22 mouse cellular contexts compared by ENCODE assay signal in genomic region chr11:60755570-60755969, GRCm38 (mm10). TPM values are rescaled to one million over a fixed set of nuclear protein-coding genes. Genes with fewer than 3 reads are reported as not detected.
DNase-seq lines count a peak whose midpoint lies in the region; ATAC-seq lines count a peak whose summit lies in the region.
"Had no signal": no experiment of that assay in that cellular context is flagged by ENCODE, and none has a peak within 500 bp of the region (broad histone marks: within the 10 kb centered on the region; RNA-seq: fewer than 3 reads in every experiment).

No protein-coding gene starts in this region.

- intact Hi-C loops in left cerebral cortex, postnatal 14 days (cut with DNase I): no loop called here

- no peak for ATAC-seq in megakaryocyte-erythroid progenitor cell, adult 5-6 weeks (replicated peaks; ENCODE audit: low FRiP score, low TSS enrichment, poor library complexity, severe bottlenecking)
- ATAC-seq: activated CD4-positive, CD25-positive, alpha-beta regulatory T cell, adult 4 months; CD4-positive, CD25-positive, alpha-beta regulatory T cell, adult 4 months; forebrain, embryonic 14.5 days; Patski had no signal

- peak; percentile 35 to 48 for DNase-seq in left cerebral cortex, postnatal 14 days (ENCODE audit: low spot score in 2 of 2)
- DNase-seq in left cerebral cortex, adult 8-10 months (ENCODE audit: low spot score in 2 of 2): no peak
- DNase-seq in right cerebral cortex, postnatal 10 days (ENCODE audit: low spot score in 2 of 2): peak; percentile 55 to 65
- DNase-seq in right cerebral cortex, postnatal 4 days: no peak
- peak; percentile 13 for DNase-seq in right cerebral cortex, postnatal 25 days
- no peak for DNase-seq in right cerebral cortex, adult 18-20 months
- DNase-seq: adrenal gland, adult 8-10 months; adrenal gland, postnatal 14 days; adrenal gland, postnatal 36 days; B cell, adult 2 months; cerebellum, adult 11 months; cerebellum, adult 18-20 months; cerebellum, adult 8-10 months; cerebellum, adult 9-11 months; cerebellum, postnatal 14 days; cerebellum, postnatal 36 days; embryo, embryonic 11 days had no signal

RNA-seq across cellular contexts. Expression of gene Top3a, which starts 21.6 kb away (rescaled TPM):
- total RNA-seq in left cerebral cortex, postnatal 14 days (2021): 1 to 10 TPM; 3.4 to 3.9 TPM
- total RNA-seq in left cerebral cortex, adult 8-10 months (2022): 1 to 10 TPM; 5.4 to 7.2 (median 6.6) TPM
- total RNA-seq in megakaryocyte-erythroid progenitor cell, adult 5-6 weeks (2014; fragmentation: Nextera tagmentation): 17.9 and 18.8 TPM in 2 replicates
- 19.8 and 24.8 TPM in 2 replicates for total RNA-seq in megakaryocyte-erythroid progenitor cell, adult 5-6 weeks (2017)

RNA-seq across cellular contexts. Expression of gene Smcr8, which starts 21.8 kb away (rescaled TPM):
- total RNA-seq in left cerebral cortex, postnatal 14 days (2021): 10 to 100 TPM; 25.5 to 26.5 TPM
- 10 to 100 TPM; 31.7 to 35.9 (median 32.7) TPM for total RNA-seq in left cerebral cortex, adult 8-10 months (2022)
- total RNA-seq in megakaryocyte-erythroid progenitor cell, adult 5-6 weeks (2014; fragmentation: Nextera tagmentation): 18.5 and 21.5 TPM in 2 replicates
- 11.7 and 11.9 TPM in 2 replicates for total RNA-seq in megakaryocyte-erythroid progenitor cell, adult 5-6 weeks (2017)

RNA-seq across cellular contexts. Expression of gene Mief2, which starts 27.4 kb away (rescaled TPM):
- total RNA-seq in left cerebral cortex, postnatal 14 days (2021): 10 to 100 TPM; 22.3 to 27.6 TPM
- 10 to 100 TPM; 18.3 to 24.8 (median 19.8) TPM for total RNA-seq in left cerebral cortex, adult 8-10 months (2022)
- 3.8 and 4.4 TPM in 2 replicates for total RNA-seq in megakaryocyte-erythroid progenitor cell, adult 5-6 weeks (2014; fragmentation: Nextera tagmentation)
- 2.1 and 4.7 TPM in 2 replicates for total RNA-seq in megakaryocyte-erythroid progenitor cell, adult 5-6 weeks (2017)

RNA-seq across cellular contexts. Expression of gene Flii, which starts 28.5 kb away (rescaled TPM):
- 10 to 100 TPM; 42.9 to 49.3 TPM for total RNA-seq in left cerebral cortex, postnatal 14 days (2021)
- total RNA-seq in left cerebral cortex, adult 8-10 months (2022): 10 to 100 TPM; 61.2 to 73.0 (median 62.4) TPM
- 61.3 and 78.4 TPM in 2 replicates for total RNA-seq in megakaryocyte-erythroid progenitor cell, adult 5-6 weeks (2014; fragmentation: Nextera tagmentation)
- 85.0 and 105 TPM in 2 replicates for total RNA-seq in megakaryocyte-erythroid progenitor cell, adult 5-6 weeks (2017)

RNA-seq across cellular contexts. Expression of gene Shmt1, which starts 55.9 kb away (rescaled TPM):
- 1 to 10 TPM; 1.7 to 2.8 TPM for total RNA-seq in left cerebral cortex, postnatal 14 days (2021)
- total RNA-seq in left cerebral cortex, adult 8-10 months (2022): 1 to 10 TPM; 4.0 to 7.1 (median 5.6) TPM
- 9.1 and 11.9 TPM in 2 replicates for total RNA-seq in megakaryocyte-erythroid progenitor cell, adult 5-6 weeks (2014; fragmentation: Nextera tagmentation)
- 29.1 and 73.7 TPM in 2 replicates for total RNA-seq in megakaryocyte-erythroid progenitor cell, adult 5-6 weeks (2017)

Comparison
In these comparisons a context has a peak if more than half of its experiments do, and no peak if none do; other contexts are left out.
1. DNase-seq: peak in left cerebral cortex, postnatal 14 days (2 of 2), right cerebral cortex, postnatal 10 days (2 of 2) and right cerebral cortex, postnatal 25 days (single experiment); none in left cerebral cortex, adult 8-10 months (0 of 2), right cerebral cortex, postnatal 4 days (single experiment) and right cerebral cortex, adult 18-20 months (single experiment).